Mouse (Mus musculus) liver, embryonic 13.5 days (tissue): ENCODE results near the gene Dnal4. TPM values are rescaled to one million over a fixed set of nuclear protein-coding genes. Genes with fewer than 3 reads are reported as not detected.
"Not testable (repeated sequence)": the region's sequence is repeated elsewhere in the genome, so short reads cannot be mapped to it uniquely, and the experiment has no call there.

Experiments
- ATAC-seq: fragments of 200-750 bp; cut with Nextera tagmentation; 2 replicates; pipeline ENCODE4 v1.8.0; 2017; ENCODE audit warnings: low read depth, mild to moderate bottlenecking, moderate number of reproducible peaks, moderate library complexity
- DNase-seq: peaks from one replicate; pipeline ENCODE4 v3.0.0; 2022
- H3K27ac ChIP-seq: fragments of 300-500 bp; sonication (generic); 2 replicates; pipeline ENCODE4 v1.5.1; 2015; ENCODE audit warnings: moderate library complexity, mild to moderate bottlenecking, inconsistent platforms
- H3K27me3 ChIP-seq: fragments of 300-500 bp; sonication (generic); 2 replicates; pipeline ENCODE4 v1.6.1; 2015; ENCODE audit warnings: mild to moderate bottlenecking, inconsistent platforms
- H3K36me3 ChIP-seq: fragments of 300-500 bp; sonication (generic); 2 replicates; pipeline ENCODE4 v1.6.1; 2015; ENCODE audit warnings: mild to moderate bottlenecking, inconsistent platforms
- H3K4me1 ChIP-seq: fragments of 300-500 bp; sonication (generic); replicated peaks from 2 replicates; pipeline ENCODE4 v1.6.1; 2015; ENCODE audit warnings: inconsistent platforms
- H3K4me2 ChIP-seq: fragments of 300-500 bp; sonication (generic); 2 replicates; pipeline ENCODE4 v1.6.1; 2015; ENCODE audit warnings: inconsistent platforms, mild to moderate bottlenecking, moderate library complexity
- H3K4me3 ChIP-seq: fragments of 300-500 bp; sonication (generic); replicated peaks from 2 replicates; pipeline ENCODE4 v1.5.1; 2015; ENCODE audit warnings: mild to moderate bottlenecking, inconsistent platforms
- H3K9ac ChIP-seq: fragments of 300-500 bp; sonication (generic); 2 replicates; pipeline ENCODE4 v1.6.1; 2015; ENCODE audit warnings: mild to moderate bottlenecking, inconsistent platforms
- H3K9me3 ChIP-seq: fragments of 300-500 bp; sonication (generic); replicated peaks from 2 replicates; pipeline ENCODE4 v1.6.1; 2016; ENCODE audit warnings: inconsistent platforms
- WGBS: fragments of 180-500 bp; shearing (Covaris S2); methylation state at CpG from one replicate; pipeline ENCODE4 v1.1.7; 2015; ENCODE audit not compliant: insufficient replicate concordance; 5-methylcytosine and 5-hydroxymethylcytosine counted together
- polyA plus RNA-seq: library from polyadenylated mRNA; unstranded; fragments of >200 nt; fragmentation: Nextera tagmentation; extraction: Ambion mirVana; gene quantifications from 2 replicates; pipeline ENCODE4 v1.2.1, GENCODE M21; 2015

Dnal4 gene
- 9.1 and 10.5 TPM in 2 replicates for polyA plus RNA-seq

GRCm38 (mm10) chr15:79777749-79778148, at the start of gene Dnal4:
Dnal4 (minus strand) TSS chr15:79777849.
- DNase-seq: no peak
- Histone ChIP-seq H3K36me3 (no peaks in the 10 kb centered on the region), H3K4me3 (no peak within 1 kb of the TSS), H3K9me3 (no peaks in the 10 kb centered on the region), H3K4me1 (peaks cover 21% of the 10 kb centered on the region), H3K27ac (no peak within 1 kb of the TSS), H3K9ac (no peak within 1 kb of the TSS), H3K4me2 (no peak within 1 kb of the TSS), H3K27me3 (peaks cover 6% of the 10 kb centered on the region; the same call in 1 of the 2 replicates)
- no peak for ATAC-seq

- DNase-seq: no peak
- H3K27ac ChIP-seq: no peak overlapping the region
- H3K27me3 ChIP-seq: no peaks in the 10 kb centered on the region
- ATAC-seq: no peak
- no peaks in the 10 kb centered on the region for H3K9me3 ChIP-seq
- no peak overlapping the region for H3K4me3 ChIP-seq
- peaks cover 50% of the 10 kb centered on the region for H3K4me1 ChIP-seq
- H3K36me3 ChIP-seq: peaks cover 24% of the 10 kb centered on the region
- H3K9ac ChIP-seq: no peak overlapping the region
- WGBS: 71% methylated on average over 14 of the region's 14 CpGs
- no peak overlapping the region for H3K4me2 ChIP-seq
Observed at GRCm38 (mm10) chr15:79827061-79827777, 49.6 kb upstream of the Dnal4 start.

- no peak overlapping the region for H3K27ac ChIP-seq
- H3K9ac ChIP-seq: no peak overlapping the region
- H3K9me3 ChIP-seq: no peaks in the 10 kb centered on the region
- H3K4me2 ChIP-seq: no peak overlapping the region
- no peak overlapping the region for H3K4me3 ChIP-seq
- H3K4me1 ChIP-seq: peaks cover 45% of the 10 kb centered on the region
- no peaks in the 10 kb centered on the region for H3K27me3 ChIP-seq
- ATAC-seq (no peak), DNase-seq (no peak)
- 74% methylated on average over 9 of the region's 9 CpGs for WGBS
- peaks cover 19% of the 10 kb centered on the region for H3K36me3 ChIP-seq
Observed at GRCm38 (mm10) chr15:79826221-79826935, 48.7 kb upstream of the Dnal4 start.

- Histone ChIP-seq H3K27me3 (no peaks in the 10 kb centered on the region), H3K36me3 (peaks cover 18% of the 10 kb centered on the region), H3K4me2 (no peak overlapping the region), H3K9me3 (no peaks in the 10 kb centered on the region), H3K4me3 (no peak overlapping the region), H3K4me1 (peaks cover 41% of the 10 kb centered on the region), H3K9ac (no peak overlapping the region), H3K27ac (no peak overlapping the region)
- no peak for ATAC-seq
- WGBS: 60% methylated on average over 14 of the region's 14 CpGs
- DNase-seq: peak; percentile 23
Observed at GRCm38 (mm10) chr15:79825146-79825825, 47.6 kb upstream of the Dnal4 start.

- DNase-seq: no peak
- H3K4me2 ChIP-seq: no peak overlapping the region
- peaks cover under 1% of the 10 kb centered on the region; the same call in 1 of the 2 replicates for H3K9me3 ChIP-seq
- H3K36me3 ChIP-seq: peaks cover 15% of the 10 kb centered on the region
- ATAC-seq: no peak
- no peak overlapping the region for H3K27ac ChIP-seq
- H3K4me1 ChIP-seq: peaks cover 28% of the 10 kb centered on the region
- no peak overlapping the region for H3K9ac ChIP-seq
- H3K27me3 ChIP-seq: no peaks in the 10 kb centered on the region
- WGBS: 52% methylated on average over 19 of the region's 19 CpGs
- H3K4me3 ChIP-seq: no peak overlapping the region
Observed at GRCm38 (mm10) chr15:79823588-79824280, 46.1 kb upstream of the Dnal4 start.

- peak; percentile 39; the same call in 1 of the 2 replicates for ATAC-seq
- DNase-seq: no peak
- WGBS: 51% methylated on average over 13 of the region's 13 CpGs
- no peak overlapping the region for H3K27ac ChIP-seq
- no peak overlapping the region for H3K4me2 ChIP-seq
- H3K9ac ChIP-seq: no peak overlapping the region
- H3K36me3 ChIP-seq: 0 out of 2 replicates have a peak, but pooled peaks cover 5% of the 10 kb centered on the region
- H3K27me3 ChIP-seq: no peaks in the 10 kb centered on the region
- H3K9me3 ChIP-seq: peaks cover 5% of the 10 kb centered on the region; the same call in 1 of the 2 replicates
- no peak overlapping the region for H3K4me3 ChIP-seq
- H3K4me1 ChIP-seq: peaks cover 22% of the 10 kb centered on the region
Observed at GRCm38 (mm10) chr15:79822265-79823199, 44.9 kb upstream of the Dnal4 start.

GRCm38 (mm10) chr15:79818325-79818724, 40.7 kb upstream of the Dnal4 start:
- peaks cover 11% of the 10 kb centered on the region; the same call in 1 of the 2 replicates for H3K27me3 ChIP-seq
- DNase-seq (no peak), ATAC-seq (no peak)
- WGBS: 67% methylated on average over 4 of the region's 4 CpGs
- no peak overlapping the region for H3K4me2 ChIP-seq
- no peak overlapping the region for H3K4me3 ChIP-seq
- H3K4me1 ChIP-seq: peaks cover 12% of the 10 kb centered on the region; the same call in 1 of the 2 replicates
- H3K27ac ChIP-seq: no peak overlapping the region
- no peak overlapping the region for H3K9ac ChIP-seq
- 0 out of 2 replicates have a peak, but pooled peaks cover 4% of the 10 kb centered on the region for H3K36me3 ChIP-seq
- H3K9me3 ChIP-seq: peaks cover 5% of the 10 kb centered on the region; the same call in 1 of the 2 replicates

- peaks cover 41% of the 10 kb centered on the region for H3K27me3 ChIP-seq
- H3K4me2 ChIP-seq: no peak overlapping the region
- ATAC-seq (no peak), DNase-seq (no peak)
- no peak overlapping the region for H3K4me3 ChIP-seq
- H3K36me3 ChIP-seq: no peaks in the 10 kb centered on the region
- no peaks in the 10 kb centered on the region for H3K4me1 ChIP-seq
- H3K9me3 ChIP-seq: peaks cover 5% of the 10 kb centered on the region; the same call in 1 of the 2 replicates
- H3K9ac ChIP-seq: no peak overlapping the region
- no peak overlapping the region for H3K27ac ChIP-seq
- WGBS: 29% methylated on average over 8 of the region's 8 CpGs
Observed at GRCm38 (mm10) chr15:79813666-79814258, 36.1 kb upstream of the Dnal4 start.

GRCm38 (mm10) chr15:79812840-79813239, 35.2 kb upstream of the Dnal4 start:
- 35% methylated on average over 2 of the region's 2 CpGs for WGBS
- not testable (repeated sequence) for ATAC-seq, H3K36me3 ChIP-seq, H3K27ac ChIP-seq, H3K4me1 ChIP-seq, H3K9me3 ChIP-seq, H3K4me3 ChIP-seq, H3K9ac ChIP-seq, H3K4me2 ChIP-seq, DNase-seq
- H3K27me3 ChIP-seq: peaks cover 50% of the 10 kb centered on the region

- no peaks in the 10 kb centered on the region for H3K9me3 ChIP-seq
- H3K36me3 ChIP-seq: no peaks in the 10 kb centered on the region
- no peak overlapping the region for H3K9ac ChIP-seq
- H3K27ac ChIP-seq: no peak overlapping the region
- no peaks in the 10 kb centered on the region for H3K4me1 ChIP-seq
- peaks cover 64% of the 10 kb centered on the region for H3K27me3 ChIP-seq
- H3K4me2 ChIP-seq: no peak overlapping the region
- DNase-seq: no peak
- WGBS: 45% methylated on average over 4 of the region's 4 CpGs
- ATAC-seq: no peak
- H3K4me3 ChIP-seq: no peak overlapping the region
Observed at GRCm38 (mm10) chr15:79810997-79811396, 33.3 kb upstream of the Dnal4 start.
